Mouse (Mus musculus): Measurements from ENCODE around the gene Nostrin. TPM values are rescaled to one million over a fixed set of nuclear protein-coding genes. Genes with fewer than 3 reads are reported as not detected.

The Nostrin gene
- total and polyA plus RNA-seq, 2 experiments from 2014 or later: 6.9 to 7.7 TPM

- WGBS: 61% methylated on average over 10 of the region's 10 CpGs
- no peak for TF ChIP-seq CTCF (IDR thresholded peaks at IDR 0.05; ENCODE audit: low read depth)
- TF ChIP-seq EP300 (IDR thresholded peaks at IDR 0.05; ENCODE audit: low read depth): no peak
- no peak overlapping the region for H3K9ac ChIP-seq (replicated peaks; ENCODE audit: low read depth, low read length)
- H3K27me3 ChIP-seq (ENCODE audit: control insufficient read depth, insufficient read depth, low read length): no peaks in the 10 kb centered on the region
- no peak overlapping the region for H3K4me2 ChIP-seq (ENCODE audit: low read depth, low read length)
- DNase-seq (ENCODE audit: low spot score): no peak
- no peak overlapping the region for H3K27ac ChIP-seq (ENCODE audit: low read depth)
- no peak overlapping the region for H3K4me3 ChIP-seq (ENCODE audit: low read depth, low read length)
- no peaks in the 10 kb centered on the region for H3K9me3 ChIP-seq (replicated peaks; ENCODE audit: control insufficient read depth, low read length)
- H3K36me3 ChIP-seq (replicated peaks; ENCODE audit: control insufficient read depth, insufficient read depth, low read length): no peaks in the 10 kb centered on the region
- ATAC-seq (ENCODE audit: insufficient read depth, low read depth): no peak
- no peaks in the 10 kb centered on the region for H3K4me1 ChIP-seq (ENCODE audit: control insufficient read depth, insufficient read depth)
These were observed 77.1 kb downstream of the Nostrin start for GRCm38 (mm10) chr2:69212652-69213051.

DNA sequence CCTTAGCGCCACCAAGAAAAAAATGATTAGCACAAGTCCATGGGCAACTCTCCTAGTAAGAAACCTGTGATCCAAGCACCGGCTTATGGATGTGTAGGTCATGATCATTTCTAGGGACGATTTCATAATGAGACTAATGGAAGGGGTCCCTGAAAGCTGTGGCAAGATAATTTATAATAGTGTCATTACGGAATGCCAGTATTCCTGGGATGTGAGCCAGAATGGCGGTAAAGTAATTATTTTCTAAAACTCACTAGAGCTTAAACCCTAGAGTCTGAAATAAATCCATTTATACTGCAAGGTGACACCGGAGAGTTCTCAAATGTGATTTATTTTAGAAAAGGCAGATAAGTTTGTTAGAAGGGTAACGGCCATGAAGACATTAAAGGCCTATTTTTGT lies 79.6 kb downstream of the Nostrin start:
- Histone ChIP-seq H3K4me3 (ENCODE audit: low read depth, low read length) (no peak overlapping the region), H3K27ac (ENCODE audit: low read depth) (no peak overlapping the region), H3K9ac (replicated peaks; ENCODE audit: low read depth, low read length) (no peak overlapping the region), H3K27me3 (ENCODE audit: control insufficient read depth, insufficient read depth, low read length) (no peaks in the 10 kb centered on the region), H3K4me1 (ENCODE audit: control insufficient read depth, insufficient read depth) (no peaks in the 10 kb centered on the region), H3K36me3 (replicated peaks; ENCODE audit: control insufficient read depth, insufficient read depth, low read length) (no peaks in the 10 kb centered on the region), H3K4me2 (ENCODE audit: low read depth, low read length) (no peak overlapping the region), H3K9me3 (replicated peaks; ENCODE audit: control insufficient read depth, low read length) (no peaks in the 10 kb centered on the region)
- TF ChIP-seq CTCF (IDR thresholded peaks at IDR 0.05; ENCODE audit: low read depth) (no peak), EP300 (IDR thresholded peaks at IDR 0.05; ENCODE audit: low read depth) (no peak)
- 79% methylated on average over 7 of the region's 7 CpGs for WGBS
- ATAC-seq (ENCODE audit: insufficient read depth, low read depth) (no peak), DNase-seq (ENCODE audit: low spot score) (no peak)

DNA sequence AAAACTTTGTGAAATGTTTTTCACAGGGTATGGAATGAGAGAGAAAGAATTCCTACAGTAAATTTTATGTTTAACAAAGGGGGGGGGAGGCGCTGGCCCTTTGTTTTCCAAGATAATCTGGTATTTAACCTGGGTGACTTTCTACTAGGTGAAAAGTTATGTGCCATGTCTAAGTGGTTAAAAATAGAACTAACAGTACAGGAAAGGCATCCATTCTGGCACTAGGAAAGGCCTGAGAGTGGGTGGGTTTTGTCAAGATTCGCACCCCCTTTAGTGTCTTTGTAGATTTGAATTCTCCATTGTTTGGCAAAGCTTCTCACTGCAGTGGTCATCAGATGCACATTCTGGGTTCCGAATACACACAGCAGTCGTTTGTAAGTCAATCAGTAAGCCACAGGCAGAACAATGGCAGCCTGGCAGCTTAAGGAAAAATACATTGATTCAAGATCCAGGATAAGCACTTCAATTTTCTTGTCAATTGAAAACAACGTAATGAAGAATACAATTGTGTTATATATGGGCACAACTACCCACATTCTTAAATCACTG lies 86.3 kb downstream of the Nostrin start:
- Histone ChIP-seq H3K4me2 (ENCODE audit: low read depth, low read length) (no peak overlapping the region), H3K27ac (ENCODE audit: low read depth) (0 out of 2 replicates have a peak overlapping the region, but pooled peaks have one; percentile 18), H3K4me3 (ENCODE audit: low read depth, low read length) (no peak overlapping the region), H3K9ac (replicated peaks; ENCODE audit: low read depth, low read length) (no peak overlapping the region), H3K9me3 (replicated peaks; ENCODE audit: control insufficient read depth, low read length) (no peaks in the 10 kb centered on the region), H3K27me3 (ENCODE audit: control insufficient read depth, insufficient read depth, low read length) (no peaks in the 10 kb centered on the region), H3K4me1 (ENCODE audit: control insufficient read depth, insufficient read depth) (peaks cover 7% of the 10 kb centered on the region; the same call in 1 of the 2 replicates), H3K36me3 (replicated peaks; ENCODE audit: control insufficient read depth, insufficient read depth, low read length) (no peaks in the 10 kb centered on the region)
- TF ChIP-seq EP300 (IDR thresholded peaks at IDR 0.05; ENCODE audit: low read depth): no peak
- TF ChIP-seq CTCF (IDR thresholded peaks at IDR 0.05; ENCODE audit: low read depth): no peak
- whole genome bisulfite sequencing: 39% methylated on average over 5 of the region's 5 CpGs
- DNase-seq (ENCODE audit: low spot score) (peak; percentile 70), ATAC-seq (ENCODE audit: insufficient read depth, low read depth) (peak; percentile 77)

- Histone ChIP-seq H3K4me2 (ENCODE audit: low read depth, low read length) (no peak overlapping the region), H3K9ac (replicated peaks; ENCODE audit: low read depth, low read length) (no peak overlapping the region), H3K4me1 (ENCODE audit: control insufficient read depth, insufficient read depth) (peaks cover 7% of the 10 kb centered on the region; the same call in 1 of the 2 replicates), H3K27me3 (ENCODE audit: control insufficient read depth, insufficient read depth, low read length) (no peaks in the 10 kb centered on the region), H3K4me3 (ENCODE audit: low read depth, low read length) (no peak overlapping the region), H3K9me3 (replicated peaks; ENCODE audit: control insufficient read depth, low read length) (no peaks in the 10 kb centered on the region), H3K27ac (ENCODE audit: low read depth) (no peak overlapping the region), H3K36me3 (replicated peaks; ENCODE audit: control insufficient read depth, insufficient read depth, low read length) (no peaks in the 10 kb centered on the region)
- WGBS: 89% methylated on average over 10 of the region's 10 CpGs
- no peak for TF ChIP-seq EP300 (IDR thresholded peaks at IDR 0.05; ENCODE audit: low read depth)
- no peak for TF ChIP-seq CTCF (IDR thresholded peaks at IDR 0.05; ENCODE audit: low read depth)
- ATAC-seq (ENCODE audit: insufficient read depth, low read depth): no peak
- no peak for DNase-seq (ENCODE audit: low spot score)
These were observed 87.2 kb downstream of the Nostrin start for GRCm38 (mm10) chr2:69222815-69223214.

- ATAC-seq (ENCODE audit: insufficient read depth, low read depth) (no peak), DNase-seq (ENCODE audit: low spot score) (no peak)
- WGBS: 41% methylated on average over 2 of the region's 2 CpGs
- H3K4me1 ChIP-seq (ENCODE audit: control insufficient read depth, insufficient read depth): peaks cover 7% of the 10 kb centered on the region; the same call in 1 of the 2 replicates
- no peak overlapping the region for H3K4me2 ChIP-seq (ENCODE audit: low read depth, low read length)
- no peaks in the 10 kb centered on the region for H3K36me3 ChIP-seq (replicated peaks; ENCODE audit: control insufficient read depth, insufficient read depth, low read length)
- H3K9ac ChIP-seq (replicated peaks; ENCODE audit: low read depth, low read length): no peak overlapping the region
- H3K4me3 ChIP-seq (ENCODE audit: low read depth, low read length): no peak overlapping the region
- TF ChIP-seq CTCF (IDR thresholded peaks at IDR 0.05; ENCODE audit: low read depth): no peak
- no peak for TF ChIP-seq EP300 (IDR thresholded peaks at IDR 0.05; ENCODE audit: low read depth)
- no peaks in the 10 kb centered on the region for H3K27me3 ChIP-seq (ENCODE audit: control insufficient read depth, insufficient read depth, low read length)
- H3K9me3 ChIP-seq (replicated peaks; ENCODE audit: control insufficient read depth, low read length): no peaks in the 10 kb centered on the region
- no peak overlapping the region for H3K27ac ChIP-seq (ENCODE audit: low read depth)
These were observed 89.1 kb downstream of the Nostrin start for GRCm38 (mm10) chr2:69224724-69225123.

GRCm38 (mm10) chr2:69226876-69227275 lies 91.3 kb downstream of the Nostrin start:
- Histone ChIP-seq H3K36me3 (replicated peaks; ENCODE audit: control insufficient read depth, insufficient read depth, low read length) (no peaks in the 10 kb centered on the region), H3K4me2 (ENCODE audit: low read depth, low read length) (no peak overlapping the region), H3K4me3 (ENCODE audit: low read depth, low read length) (no peak overlapping the region), H3K27ac (ENCODE audit: low read depth) (no peak overlapping the region), H3K27me3 (ENCODE audit: control insufficient read depth, insufficient read depth, low read length) (no peaks in the 10 kb centered on the region), H3K9ac (replicated peaks; ENCODE audit: low read depth, low read length) (no peak overlapping the region), H3K4me1 (ENCODE audit: control insufficient read depth, insufficient read depth) (peaks cover 5% of the 10 kb centered on the region; the same call in 1 of the 2 replicates), H3K9me3 (replicated peaks; ENCODE audit: control insufficient read depth, low read length) (no peaks in the 10 kb centered on the region)
- WGBS: 92% methylated on average over 9 of the region's 9 CpGs
- no peak for ATAC-seq (ENCODE audit: insufficient read depth, low read depth)
- no peak for TF ChIP-seq CTCF (IDR thresholded peaks at IDR 0.05; ENCODE audit: low read depth)
- TF ChIP-seq EP300 (IDR thresholded peaks at IDR 0.05; ENCODE audit: low read depth): no peak
- no peak for DNase-seq (ENCODE audit: low spot score)

Measured in heart, postnatal 0 days (tissue).